Mouse (Mus musculus) gastrocnemius, adult 2 months (tissue): Measurements from ENCODE around the gene Usb1. TPM values are rescaled to one million over a fixed set of nuclear protein-coding genes. Genes with fewer than 3 reads are reported as not detected.
"Not testable (repeated sequence)": the region's sequence is repeated elsewhere in the genome, so short reads cannot be mapped to it uniquely, and the experiment has no call there.

ENCODE experiments used
- DNase-seq: peaks from one replicate; pipeline ENCODE4 v3.0.0; 2022
- H3K27ac ChIP-seq: fragments of 200-600 bp; 2 replicates; pipeline ENCODE4 v1.8.1; 2022; ENCODE audit warnings: mild to moderate bottlenecking
- H3K4me3 ChIP-seq: fragments of 200-600 bp; 2 replicates; pipeline ENCODE4 v1.8.1; 2022; ENCODE audit warnings: mild to moderate bottlenecking, moderate library complexity
- CTCF ChIP-seq: fragments of 200-600 bp; IDR thresholded peaks from 2 replicates; pipeline ENCODE4 v1.8.1; 2022; ENCODE audit warnings: antibody characterized with exemption, mild to moderate bottlenecking, moderate library complexity
- intact Hi-C: fragments of 180-260 bp; cut with DNase I; formaldehyde crosslinking; loops from one replicate; pipeline ENCODE4 v1.15.1; 2025
- total RNA-seq, 2 experiments: library from RNA; stranded (reverse); gene quantifications; 2 replicates each; pipeline ENCODE4 v1.2.3; 2021

The Usb1 gene
- total RNA-seq, 2 experiments from 2014 or later, result 5.8 to 7.1 TPM

- intact Hi-C loops, result no loop called here
- H3K27ac ChIP-seq, result no peak overlapping the region
- H3K4me3 ChIP-seq, result no peak overlapping the region
- DNase-seq, result no peak
- TF ChIP-seq CTCF, result no peak
Observed at GRCm38 (mm10) chr8:95362272-95362671, 30.2 kb downstream of the Usb1 start.

GRCm38 (mm10) chr8:95363849-95364248 lies 31.8 kb downstream of the Usb1 start:
- DNase-seq, result no peak
- TF ChIP-seq CTCF, result no peak

GRCm38 (mm10) chr8:95369581-95370326 lies 37.7 kb downstream of the Usb1 start:
- intact Hi-C loops, result no loop called here
- Histone ChIP-seq H3K4me3 (no peak overlapping the region), H3K27ac (no peak overlapping the region)

More at GRCm38 (mm10) chr8:95363849-95364248, 31.8 kb downstream of the Usb1 start:
- Histone ChIP-seq H3K4me3 (no peak overlapping the region), H3K27ac (no peak overlapping the region)
- intact Hi-C loops, result no loop called here

GRCm38 (mm10) chr8:95373389-95374002 lies 41.4 kb downstream of the Usb1 start:
- no peak for TF ChIP-seq CTCF
- DNase-seq, result peak; percentile 57
- Histone ChIP-seq H3K4me3 (peak overlapping the region; percentile 24), H3K27ac (peak overlapping the region; percentile 67)
- intact Hi-C loops, result no loop called here

More at GRCm38 (mm10) chr8:95369581-95370326, 37.7 kb downstream of the Usb1 start:
- DNase-seq, result no peak
- no peak for TF ChIP-seq CTCF

- peak overlapping the region; percentile 67 for H3K27ac ChIP-seq
- no peak overlapping the region for H3K4me3 ChIP-seq
- no peak for TF ChIP-seq CTCF
- DNase-seq, result no peak
- intact Hi-C loops, result no loop called here
Observed at GRCm38 (mm10) chr8:95374429-95374828, 42.3 kb downstream of the Usb1 start.

GRCm38 (mm10) chr8:95375374-95375930 lies 43.4 kb downstream of the Usb1 start:
- Histone ChIP-seq H3K27ac (peak overlapping the region; percentile 82), H3K4me3 (no peak overlapping the region)
- no peak for DNase-seq
- TF ChIP-seq CTCF, result no peak
- intact Hi-C loops, result no loop called here

GRCm38 (mm10) chr8:95376309-95376999 lies 44.4 kb downstream of the Usb1 start:
- no peak for TF ChIP-seq CTCF
- intact Hi-C loops, result loop anchor here (2.0 kb wide), 1 partner anchor 22 kb away; no protein-coding TSS in a partner anchor
- Histone ChIP-seq H3K4me3 (no peak overlapping the region), H3K27ac (peak overlapping the region; percentile 82)
- DNase-seq, result peak; percentile 65

GRCm38 (mm10) chr8:95377101-95377500 lies 45.0 kb downstream of the Usb1 start:
- DNase-seq, result no peak
- intact Hi-C loops, result loop anchor here (2.0 kb wide), 1 partner anchor 22 kb away; no protein-coding TSS in a partner anchor
- Histone ChIP-seq H3K4me3 (no peak overlapping the region), H3K27ac (peak overlapping the region; percentile 82)
- no peak for TF ChIP-seq CTCF

- TF ChIP-seq CTCF, result no peak
- Histone ChIP-seq H3K27ac (peak overlapping the region; percentile 82), H3K4me3 (peak overlapping the region; percentile 9)
- intact Hi-C loops, result loop anchor here (2.0 kb wide), 1 partner anchor 23 kb away; no protein-coding TSS in a partner anchor
- peak; percentile 83 for DNase-seq
Observed at GRCm38 (mm10) chr8:95377863-95378291, 45.8 kb downstream of the Usb1 start.

- intact Hi-C loops, DNase-seq, H3K4me3 ChIP-seq: not testable (repeated sequence)
- 0 out of 2 replicates have a peak overlapping the region, but pooled peaks have one; percentile 4 for H3K27ac ChIP-seq
Observed at GRCm38 (mm10) chr8:95378928-95379327, 46.8 kb downstream of the Usb1 start.

- TF ChIP-seq CTCF, result no peak
- Histone ChIP-seq H3K4me3 (no peak overlapping the region), H3K27ac (peak overlapping the region; percentile 66)
- no peak for DNase-seq
- intact Hi-C loops, result no loop called here
Observed at GRCm38 (mm10) chr8:95380953-95381352, 48.9 kb downstream of the Usb1 start.

GRCm38 (mm10) chr8:95381595-95381994 lies 49.5 kb downstream of the Usb1 start:
- H3K4me3 ChIP-seq, result no peak overlapping the region
- H3K27ac ChIP-seq, result peak overlapping the region; percentile 66
- no peak for TF ChIP-seq CTCF
- no peak for DNase-seq
- intact Hi-C loops, result no loop called here
